Mouse (Mus musculus) limb, embryonic 11.5 days (tissue): ENCODE results near the gene Cul5. TPM values are rescaled to one million over a fixed set of nuclear protein-coding genes. Genes with fewer than 3 reads are reported as not detected.

ENCODE experiments used
- polyA plus RNA-seq: library from polyadenylated mRNA; unstranded; fragments of >200 nt; fragmentation: Nextera tagmentation; extraction: Ambion mirVana; gene quantifications from 2 replicates; pipeline ENCODE4 v1.2.1, GENCODE M21; 2014

Gene Cul5
- polyA plus RNA-seq, 1 experiment from 2014 or later, result 42.2 TPM

Other genes with a start within 250 kb of the Cul5 start
- 17.1 and 17.7 TPM in 2 replicates for gene Atm, start 133.3 kb downstream of the Cul5 start, polyA plus RNA-seq
- 24.7 and 24.8 TPM in 2 replicates for gene Npat, start 133.0 kb downstream of the Cul5 start, polyA plus RNA-seq
- 50.0 and 50.8 TPM in 2 replicates for gene Acat1, start 59.6 kb downstream of the Cul5 start, polyA plus RNA-seq
- 0.57 and 0.59 TPM in 2 replicates for gene Rab39, start 36.2 kb upstream of the Cul5 start, polyA plus RNA-seq
- 5.3 and 6.5 TPM in 2 replicates for gene Slc35f2, start 101.5 kb upstream of the Cul5 start, polyA plus RNA-seq
- 0.67 and 1.1 TPM in 2 replicates for gene Sln, start 180.2 kb upstream of the Cul5 start, polyA plus RNA-seq